Mouse (Mus musculus): Measurements from ENCODE around the gene Pkd2l1. TPM values are rescaled to one million over a fixed set of nuclear protein-coding genes. Genes with fewer than 3 reads are reported as not detected.
"Not testable (repeated sequence)": the region's sequence is repeated elsewhere in the genome, so short reads cannot be mapped to it uniquely, and the experiment has no call there.

Pkd2l1 gene
- polyA plus RNA-seq, 1 experiment: 0.11 TPM

- WGBS: 2% methylated on average over 3 of the region's 3 CpGs
- no peak for DNase-seq (ENCODE audit: low read depth, low spot score)
Measured at GRCm38 (mm10) chr19:44161515-44161914, 30.7 kb downstream of the Pkd2l1 start.

GRCm38 (mm10) chr19:44159386-44159785 is 32.9 kb downstream of the Pkd2l1 start:
- 80% methylated on average over 3 of the region's 3 CpGs for WGBS
- no peak for DNase-seq (ENCODE audit: low read depth, low spot score)

- DNase-seq (ENCODE audit: low read depth, low spot score): no peak
- WGBS: 93% methylated on average over 10 of the region's 10 CpGs
Measured at GRCm38 (mm10) chr19:44157005-44157404, 35.2 kb downstream of the Pkd2l1 start.

GRCm38 (mm10) chr19:44153781-44154180 is 38.5 kb downstream of the Pkd2l1 start:
- DNase-seq (ENCODE audit: low read depth, low spot score): no peak
- WGBS: 61% methylated on average over 5 of the region's 5 CpGs

- no peak for DNase-seq (ENCODE audit: low read depth, low spot score)
- 70% methylated on average over 2 of the region's 2 CpGs for WGBS
Measured at GRCm38 (mm10) chr19:44148991-44149390, 43.3 kb downstream of the Pkd2l1 start.

- 28% methylated on average over 2 of the region's 2 CpGs for WGBS
- no peak for DNase-seq (ENCODE audit: low read depth, low spot score)
Measured at GRCm38 (mm10) chr19:44148345-44148744, 43.9 kb downstream of the Pkd2l1 start.

- WGBS: 94% methylated on average over 8 of the region's 8 CpGs
- DNase-seq (ENCODE audit: low read depth, low spot score): no peak
Measured at GRCm38 (mm10) chr19:44146951-44147350, 45.3 kb downstream of the Pkd2l1 start.

- no peak for DNase-seq (ENCODE audit: low read depth, low spot score)
- 44% methylated on average over 9 of the region's 9 CpGs for WGBS
Measured at GRCm38 (mm10) chr19:44146568-44146879, 45.7 kb downstream of the Pkd2l1 start.

- WGBS: 1% methylated on average over 46 of the region's 46 CpGs
- peak; percentile 76 for DNase-seq (ENCODE audit: low read depth, low spot score)
Measured at GRCm38 (mm10) chr19:44145702-44146567, 46.3 kb downstream of the Pkd2l1 start, which contains the start of gene Bloc1s2. Bloc1s2 (minus strand) TSS chr19:44146446.

- DNase-seq (ENCODE audit: low read depth, low spot score): no peak
- WGBS: 74% methylated on average over 9 of the region's 9 CpGs
Measured at GRCm38 (mm10) chr19:44144366-44144765, 47.9 kb downstream of the Pkd2l1 start.

GRCm38 (mm10) chr19:44135960-44136485 is 56.2 kb downstream of the Pkd2l1 start:
- DNase-seq (ENCODE audit: low read depth, low spot score): no peak
- 30% methylated on average over 7 of the region's 7 CpGs for WGBS

- under 1% methylated on average over 45 of the region's 45 CpGs for WGBS
- DNase-seq (ENCODE audit: low read depth, low spot score): peak; percentile 81
Measured at GRCm38 (mm10) chr19:44135072-44135959, 56.9 kb downstream of the Pkd2l1 start, which contains the start of gene Cwf19l1. Cwf19l1 (minus strand) TSS chr19:44135876.

- DNase-seq (ENCODE audit: low read depth, low spot score): no peak
- WGBS: 87% methylated on average over 5 of the region's 5 CpGs
Measured at GRCm38 (mm10) chr19:44132917-44133316, 59.3 kb downstream of the Pkd2l1 start.

GRCm38 (mm10) chr19:44128560-44128959 is 63.7 kb downstream of the Pkd2l1 start:
- WGBS: 37% methylated on average over 2 of the region's 2 CpGs

GRCm38 (mm10) chr19:44127729-44128497 is 64.3 kb downstream of the Pkd2l1 start:
- DNase-seq (ENCODE audit: low read depth, low spot score): no peak
- 54% methylated on average over 10 of the region's 10 CpGs for WGBS

More at GRCm38 (mm10) chr19:44128560-44128959, 63.7 kb downstream of the Pkd2l1 start:
- no peak for DNase-seq (ENCODE audit: low read depth, low spot score)

- no peak for DNase-seq (ENCODE audit: low read depth, low spot score)
- 93% methylated on average over 7 of the region's 7 CpGs for WGBS
Measured at GRCm38 (mm10) chr19:44121137-44121536, 71.1 kb downstream of the Pkd2l1 start.

GRCm38 (mm10) chr19:44120686-44121085 is 71.6 kb downstream of the Pkd2l1 start:
- DNase-seq (ENCODE audit: low read depth, low spot score): not testable (repeated sequence)
- WGBS: 92% methylated on average over 9 of the region's 9 CpGs

GRCm38 (mm10) chr19:44117793-44118192 is 74.4 kb downstream of the Pkd2l1 start:
- DNase-seq (ENCODE audit: low read depth, low spot score): no peak

GRCm38 (mm10) chr19:44111706-44112105 is 80.5 kb downstream of the Pkd2l1 start:
- no peak for DNase-seq (ENCODE audit: low read depth, low spot score)
- 58% methylated on average over 7 of the region's 7 CpGs for WGBS
